Mouse (Mus musculus) small intestine, adult 2 months (tissue): ENCODE results near the gene 9930022D16Rik.

Source experiments
- CTCF ChIP-seq: fragments of 200-500 bp; IDR thresholded peaks from 2 replicates; pipeline ENCODE4 v1.5.1; 2012; ENCODE audit warnings: low read depth, mild to moderate bottlenecking, control low read depth, inconsistent platforms, low read length, moderate library complexity, mixed read lengths; ENCODE audit not compliant: insufficient replicate concordance, insufficient read length; ENCODE audit errors: extremely low read depth
- POLR2A ChIP-seq: fragments of 200-500 bp; IDR thresholded peaks from 2 replicates; pipeline ENCODE4 v1.6.1; 2012; ENCODE audit warnings: low read depth, mild to moderate bottlenecking, control low read depth, inconsistent platforms, low read length, moderate library complexity

DNA sequence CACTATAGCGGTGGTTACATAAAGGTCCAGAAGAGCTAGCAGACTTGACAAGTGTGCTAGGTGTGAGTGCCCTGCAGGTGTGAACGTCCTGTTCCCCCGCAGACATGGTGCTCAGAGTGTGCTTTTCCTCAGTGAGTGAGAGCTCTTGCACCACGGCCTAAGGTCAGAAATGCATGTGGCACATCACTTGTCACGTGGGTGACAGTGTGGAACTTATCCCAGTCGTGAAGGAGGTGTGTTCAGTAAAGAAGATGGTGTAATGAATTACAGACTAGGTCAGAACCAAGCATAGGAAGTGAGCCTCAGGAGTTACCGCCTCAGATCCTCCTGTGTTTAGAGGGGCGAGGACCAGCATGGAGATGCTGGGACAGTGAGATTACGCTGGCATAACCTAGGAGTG, 18.4 kb upstream of the 9930022D16Rik start:
- no peak for TF ChIP-seq CTCF
- TF ChIP-seq POLR2A, result no peak
